Mouse (Mus musculus) CH12.LX (cell line): ENCODE data around the gene Rnf168.

Experiments used
- BHLHE40 ChIP-seq: IDR thresholded peaks from 2 replicates; pipeline ENCODE4 v1.6.1; 2011; ENCODE audit warnings: mild to moderate bottlenecking, low read depth, low read length, improper control_type of control experiment
- CTCF ChIP-seq, 2 experiments: IDR thresholded peaks in 1 of 2; conservative IDR thresholded peaks in 1 of 2; 2 replicates each; pipeline ENCODE4 v1.5.1; 2011 to 2012; ENCODE audit warnings: low read depth in 2 of 2, low read length in 2 of 2, improper control_type of control experiment in 1 of 2, inconsistent platforms in 1 of 2, mild to moderate bottlenecking in 1 of 2, moderate library complexity in 1 of 2
- EP300 ChIP-seq: IDR thresholded peaks from 2 replicates; pipeline ENCODE4 v1.6.1; 2011; ENCODE audit warnings: low read length, improper control_type of control experiment
- GABPA ChIP-seq: IDR thresholded peaks from 2 replicates; pipeline ENCODE4 v1.6.1; 2012; ENCODE audit warnings: low read depth, low read length, improper control_type of control experiment, inconsistent platforms; ENCODE audit not compliant: insufficient replicate concordance
- MAZ ChIP-seq: IDR thresholded peaks from 2 replicates; pipeline ENCODE4 v1.6.1; 2012; ENCODE audit warnings: low read depth, mild to moderate bottlenecking, inconsistent platforms, low read length, improper control_type of control experiment, moderate library complexity
- MYC ChIP-seq: IDR thresholded peaks from 2 replicates; pipeline ENCODE4 v1.6.1; 2011; ENCODE audit warnings: low read depth, mild to moderate bottlenecking, improper control_type of control experiment, low read length
- POLR2A ChIP-seq: IDR thresholded peaks from 2 replicates; pipeline ENCODE4 v1.6.1; 2011; ENCODE audit warnings: low read depth, mild to moderate bottlenecking, improper control_type of control experiment, low read length
- SIN3A ChIP-seq: IDR thresholded peaks from 2 replicates; pipeline ENCODE4 v1.6.1; 2012; ENCODE audit warnings: low read length, improper control_type of control experiment, inconsistent platforms
- USF1 ChIP-seq: IDR thresholded peaks from 2 replicates; pipeline ENCODE4 v1.6.1; 2014; ENCODE audit warnings: low read depth, mild to moderate bottlenecking, inconsistent platforms, low read length, improper control_type of control experiment
- ZC3H11A ChIP-seq: IDR thresholded peaks from 2 replicates; pipeline ENCODE4 v1.6.1; 2012; ENCODE audit warnings: low read depth, mild to moderate bottlenecking, inconsistent platforms, low read length, improper control_type of control experiment

DNA sequence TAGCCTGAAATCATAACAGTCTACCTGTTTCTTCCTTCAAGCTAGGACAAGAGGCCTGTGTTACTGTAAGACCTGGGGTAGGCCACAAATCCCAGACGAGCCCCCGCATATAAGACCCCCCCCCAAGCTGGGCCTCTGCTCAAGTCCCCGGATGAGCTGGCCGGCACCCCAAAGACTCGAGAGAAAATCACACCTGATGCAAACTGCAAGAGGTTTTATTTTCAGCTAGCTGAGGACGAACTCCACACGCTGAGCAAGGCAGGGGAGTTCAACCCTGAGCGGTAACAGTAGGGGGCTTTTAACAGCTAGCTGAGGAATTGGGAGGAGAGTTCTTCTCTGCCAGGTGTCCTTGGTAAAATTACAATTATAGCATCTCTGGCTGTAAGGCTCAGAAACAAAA lies 3.0 kb downstream of the Rnf168 start:
- TF ChIP-seq GABPA (no peak), SIN3A (no peak), BHLHE40 (no peak), ZC3H11A (no peak), POLR2A (no peak), USF1 (no peak), MYC (no peak), MAZ (no peak), CTCF (conservative IDR thresholded peaks at IDR 0.05 in 1 of 2, IDR thresholded peaks at IDR 0.05 in 1 of 2; ENCODE audit: low read depth in 2 of 2, low read length in 2 of 2) (no peak), EP300 (no peak)
